Mouse (Mus musculus) 3134 (cell line): ENCODE measurements at regions not wholly inside any gene's neighbourhood (a gene's known extent, or its start where the extent isn't known, plus 50 kb on each side); places are given as distances from the start of the nearest gene placed in this dataset.

Experiments
- DNase-seq: peaks from one replicate; pipeline ENCODE4 v3.0.0-alpha.2; 2011; ENCODE audit warnings: low spot score; ENCODE audit not compliant: insufficient read length; ENCODE audit errors: extremely low read depth

- DNase-seq: no peak
Measured at GRCm38 (mm10) chr10:19532790-19533189, 59.0 kb upstream of the Ifngr1 start.

GRCm38 (mm10) chr10:19533846-19534245, 57.9 kb upstream of the Ifngr1 start:
- DNase-seq: no peak
